Mouse (Mus musculus): ENCODE data around the gene Rars2. TPM values are rescaled to one million over a fixed set of nuclear protein-coding genes. Genes with fewer than 3 reads are reported as not detected.

Rars2 gene
- polyA plus RNA-seq, 1 experiment from 2014 or later = 41.4 TPM

DNA sequence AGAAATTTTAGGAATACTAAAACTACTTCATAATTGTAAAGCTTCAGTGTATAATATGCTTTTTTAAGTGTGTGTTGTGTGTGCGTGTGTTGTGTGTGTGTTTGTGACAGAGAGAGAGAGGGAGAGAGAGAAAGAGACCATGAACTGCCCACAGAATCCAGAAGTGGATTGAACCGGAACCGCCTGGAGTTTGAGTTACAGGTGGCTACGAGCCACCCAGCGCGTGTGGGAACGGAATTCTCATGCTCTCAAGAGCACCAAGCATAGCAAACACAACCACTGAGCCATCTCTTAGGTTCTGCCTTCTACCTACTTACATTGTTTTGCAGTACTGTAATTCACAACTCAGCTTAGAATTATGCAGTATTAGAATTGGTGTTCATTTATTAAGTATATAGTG is 19.4 kb downstream of the Rars2 start:
- WGBS = 94% methylated on average over 7 of the region's 7 CpGs
- H3K9ac ChIP-seq (ENCODE audit: low read length) = no peak overlapping the region
- no peaks in the 10 kb centered on the region for H3K4me1 ChIP-seq (replicated peaks; ENCODE audit: control insufficient read depth, insufficient read depth)
- H3K27ac ChIP-seq (replicated peaks) = no peak overlapping the region
- no peak overlapping the region for H3K4me2 ChIP-seq (replicated peaks; ENCODE audit: low read depth)
- TF ChIP-seq CTCF (IDR thresholded peaks at IDR 0.05; ENCODE audit: low read depth) (no peak), EP300 (optimal IDR thresholded peaks at IDR 0.05) (no peak)
- H3K9me3 ChIP-seq (ENCODE audit: control insufficient read depth, low read length) = no peaks in the 10 kb centered on the region
- H3K36me3 ChIP-seq (ENCODE audit: control insufficient read depth, insufficient read depth, low read length) = peaks cover 9% of the 10 kb centered on the region; the same call in 1 of the 2 replicates
- no peak overlapping the region for H3K4me3 ChIP-seq (ENCODE audit: low read depth, low read length)
- ATAC-seq (ENCODE audit: low FRiP score, low TSS enrichment) = no peak
- DNase-seq (ENCODE audit: low spot score) = no peak
- no peaks in the 10 kb centered on the region for H3K27me3 ChIP-seq (ENCODE audit: control insufficient read depth, insufficient read depth, low read length)

DNA sequence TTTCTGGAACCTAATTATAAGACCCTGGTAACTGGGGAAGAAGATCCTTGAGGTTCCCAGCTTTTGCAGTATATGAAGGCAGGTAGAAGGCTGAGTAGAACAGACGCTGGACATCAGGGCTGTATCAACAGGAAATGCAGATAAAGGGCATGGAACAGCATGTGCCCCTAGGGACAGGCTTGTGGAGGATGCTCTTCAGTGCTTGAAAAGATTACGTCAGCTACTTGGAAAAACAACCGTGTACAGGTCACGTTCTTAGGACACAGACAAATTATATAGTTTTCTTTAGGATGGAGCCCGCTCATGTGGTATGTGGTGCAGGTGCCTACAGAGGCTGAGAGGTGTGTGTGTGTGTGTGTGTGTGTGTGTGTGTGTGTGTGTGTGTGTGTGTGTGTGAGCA is 21.3 kb downstream of the Rars2 start:
- H3K27ac ChIP-seq (replicated peaks) = no peak overlapping the region
- no peak overlapping the region for H3K9ac ChIP-seq (ENCODE audit: low read length)
- no peaks in the 10 kb centered on the region for H3K9me3 ChIP-seq (ENCODE audit: control insufficient read depth, low read length)
- no peaks in the 10 kb centered on the region for H3K27me3 ChIP-seq (ENCODE audit: control insufficient read depth, insufficient read depth, low read length)
- no peak overlapping the region for H3K4me3 ChIP-seq (ENCODE audit: low read depth, low read length)
- TF ChIP-seq EP300 (optimal IDR thresholded peaks at IDR 0.05) (no peak), CTCF (IDR thresholded peaks at IDR 0.05; ENCODE audit: low read depth) (no peak)
- no peaks in the 10 kb centered on the region for H3K4me1 ChIP-seq (replicated peaks; ENCODE audit: control insufficient read depth, insufficient read depth)
- no peak overlapping the region for H3K4me2 ChIP-seq (replicated peaks; ENCODE audit: low read depth)
- H3K36me3 ChIP-seq (ENCODE audit: control insufficient read depth, insufficient read depth, low read length) = peaks cover 11% of the 10 kb centered on the region
- 78% methylated on average over 5 of the region's 5 CpGs for WGBS
- DNase-seq (ENCODE audit: low spot score) = no peak
- ATAC-seq (ENCODE audit: low FRiP score, low TSS enrichment) = no peak

DNA sequence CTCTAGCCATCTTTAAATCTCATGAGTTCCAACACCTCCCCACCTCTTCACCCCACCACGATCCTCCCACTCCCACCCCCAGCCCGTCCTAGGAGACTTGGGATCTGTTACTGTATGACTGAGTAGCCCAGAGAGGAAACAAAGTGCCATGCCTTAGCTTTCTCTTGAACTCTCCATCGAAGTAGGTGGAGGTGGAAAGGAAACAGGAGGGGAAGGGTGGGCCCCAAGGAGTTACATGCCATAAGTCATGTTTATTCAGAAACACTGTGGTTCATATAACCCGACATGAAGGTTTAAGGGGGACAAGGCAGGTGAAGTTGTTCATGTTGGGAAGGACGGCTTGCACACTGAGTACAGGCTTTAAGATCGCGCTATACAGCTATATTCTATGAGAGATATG is 22.6 kb downstream of the Rars2 start:
- ATAC-seq (ENCODE audit: low FRiP score, low TSS enrichment) (no peak), DNase-seq (ENCODE audit: low spot score) (no peak)
- Histone ChIP-seq H3K4me1 (replicated peaks; ENCODE audit: control insufficient read depth, insufficient read depth) (no peaks in the 10 kb centered on the region), H3K27ac (replicated peaks) (no peak overlapping the region), H3K36me3 (ENCODE audit: control insufficient read depth, insufficient read depth, low read length) (peaks cover 9% of the 10 kb centered on the region; the same call in 1 of the 2 replicates), H3K9me3 (ENCODE audit: control insufficient read depth, low read length) (no peaks in the 10 kb centered on the region), H3K27me3 (ENCODE audit: control insufficient read depth, insufficient read depth, low read length) (no peaks in the 10 kb centered on the region), H3K4me2 (replicated peaks; ENCODE audit: low read depth) (no peak overlapping the region), H3K9ac (ENCODE audit: low read length) (no peak overlapping the region), H3K4me3 (ENCODE audit: low read depth, low read length) (no peak overlapping the region)
- TF ChIP-seq CTCF (IDR thresholded peaks at IDR 0.05; ENCODE audit: low read depth) (no peak), EP300 (optimal IDR thresholded peaks at IDR 0.05) (no peak)
- 92% methylated on average over 7 of the region's 7 CpGs for WGBS

DNA sequence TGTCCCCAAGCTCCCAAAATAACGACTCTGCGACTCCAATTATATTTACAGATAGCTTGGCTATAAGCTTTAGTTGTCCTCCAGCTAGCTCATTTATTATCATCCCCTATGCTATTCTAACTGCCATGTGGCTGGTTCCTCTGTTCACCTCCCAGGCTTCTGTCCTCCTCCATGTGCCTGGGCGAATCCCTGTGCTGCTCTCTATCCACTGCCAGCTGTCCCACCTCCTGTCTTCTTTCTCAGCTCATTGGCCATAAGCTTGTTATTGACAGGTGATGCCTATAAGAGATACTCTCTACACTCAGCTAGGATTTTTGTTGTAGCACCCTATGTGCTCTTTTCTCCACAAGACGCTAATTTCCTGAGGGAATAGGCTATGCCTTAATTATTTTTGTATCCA is 23.1 kb downstream of the Rars2 start:
- DNase-seq (ENCODE audit: low spot score) = no peak
- TF ChIP-seq CTCF (IDR thresholded peaks at IDR 0.05; ENCODE audit: low read depth) = no peak
- no peak for TF ChIP-seq EP300 (optimal IDR thresholded peaks at IDR 0.05)

DNA sequence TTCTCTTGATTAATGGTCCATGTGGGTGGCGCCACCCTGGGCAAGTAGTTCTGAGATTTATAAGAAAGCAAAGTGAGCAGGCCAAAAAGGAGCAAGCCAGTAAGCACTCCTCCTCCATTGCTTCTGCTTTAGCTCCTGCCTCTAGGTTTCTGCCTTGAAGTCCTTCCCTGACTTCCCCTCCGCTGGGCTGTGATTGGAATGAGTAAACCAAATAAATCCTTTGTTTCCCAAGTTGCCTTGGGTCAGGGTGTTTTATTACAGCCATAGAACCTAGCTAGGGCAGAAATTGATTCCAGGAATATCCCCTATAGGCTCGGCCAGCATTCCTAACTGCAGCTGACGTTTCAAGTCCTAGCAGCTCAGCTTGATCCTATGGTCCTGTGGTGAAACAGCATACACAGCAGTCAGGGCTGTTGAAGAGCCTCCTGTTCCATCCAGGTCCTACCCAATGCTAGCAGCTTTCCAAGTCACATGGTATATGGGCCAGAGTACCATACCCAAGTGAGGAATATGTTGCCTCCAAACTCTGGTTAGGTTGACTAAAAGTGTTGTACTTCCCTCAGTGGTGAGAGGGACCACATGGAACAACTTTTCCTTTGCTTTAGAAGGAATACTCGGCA is 25.1 kb downstream of the Rars2 start:
- 73% methylated on average over 5 of the region's 5 CpGs for WGBS
- H3K4me1 ChIP-seq (replicated peaks; ENCODE audit: control insufficient read depth, insufficient read depth) = no peaks in the 10 kb centered on the region
- no peaks in the 10 kb centered on the region for H3K27me3 ChIP-seq (ENCODE audit: control insufficient read depth, insufficient read depth, low read length)
- H3K9ac ChIP-seq (ENCODE audit: low read length) = no peak overlapping the region
- peaks cover 13% of the 10 kb centered on the region for H3K36me3 ChIP-seq (ENCODE audit: control insufficient read depth, insufficient read depth, low read length)
- no peak for DNase-seq (ENCODE audit: low spot score)
- H3K4me3 ChIP-seq (ENCODE audit: low read depth, low read length) = no peak overlapping the region
- no peak overlapping the region for H3K4me2 ChIP-seq (replicated peaks; ENCODE audit: low read depth)
- H3K27ac ChIP-seq (replicated peaks) = no peak overlapping the region
- TF ChIP-seq CTCF (IDR thresholded peaks at IDR 0.05; ENCODE audit: low read depth) (no peak), EP300 (optimal IDR thresholded peaks at IDR 0.05) (no peak)
- no peak for ATAC-seq (ENCODE audit: low FRiP score, low TSS enrichment)
- no peaks in the 10 kb centered on the region for H3K9me3 ChIP-seq (ENCODE audit: control insufficient read depth, low read length)

More for the DNA sequence above, 23.1 kb downstream of the Rars2 start:
- no peak for ATAC-seq (ENCODE audit: low FRiP score, low TSS enrichment)
- peaks cover 14% of the 10 kb centered on the region for H3K36me3 ChIP-seq (ENCODE audit: control insufficient read depth, insufficient read depth, low read length)
- H3K9ac ChIP-seq (ENCODE audit: low read length) = no peak overlapping the region
- no peaks in the 10 kb centered on the region for H3K9me3 ChIP-seq (ENCODE audit: control insufficient read depth, low read length)
- no peak overlapping the region for H3K4me3 ChIP-seq (ENCODE audit: low read depth, low read length)
- no peaks in the 10 kb centered on the region for H3K27me3 ChIP-seq (ENCODE audit: control insufficient read depth, insufficient read depth, low read length)
- 83% methylated on average over 4 of the region's 4 CpGs for WGBS
- H3K4me2 ChIP-seq (replicated peaks; ENCODE audit: low read depth) = no peak overlapping the region
- no peak overlapping the region for H3K27ac ChIP-seq (replicated peaks)
- H3K4me1 ChIP-seq (replicated peaks; ENCODE audit: control insufficient read depth, insufficient read depth) = no peaks in the 10 kb centered on the region

DNA sequence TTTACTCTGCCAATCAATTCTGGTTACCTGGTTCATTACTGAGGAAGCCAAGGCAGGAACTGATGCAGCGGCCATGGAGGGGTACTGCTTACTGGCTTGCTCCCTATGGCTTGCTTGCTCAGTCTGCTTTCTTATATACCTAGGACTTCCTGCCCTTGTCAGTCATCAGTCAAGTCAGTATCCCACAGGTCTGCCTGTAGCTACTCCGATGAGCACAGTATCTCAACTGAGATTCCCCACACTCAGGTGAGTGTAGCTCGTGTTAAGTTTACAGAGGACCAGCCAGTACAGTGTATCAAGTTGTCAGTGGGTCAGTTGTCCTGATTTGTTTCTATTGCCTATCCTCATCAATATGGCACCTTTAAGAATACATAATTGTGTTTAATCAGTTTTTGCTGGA is 26.0 kb downstream of the Rars2 start:
- Histone ChIP-seq H3K9me3 (ENCODE audit: control insufficient read depth, low read length) (no peaks in the 10 kb centered on the region), H3K27me3 (ENCODE audit: control insufficient read depth, insufficient read depth, low read length) (no peaks in the 10 kb centered on the region), H3K4me2 (replicated peaks; ENCODE audit: low read depth) (no peak overlapping the region), H3K4me3 (ENCODE audit: low read depth, low read length) (no peak overlapping the region), H3K4me1 (replicated peaks; ENCODE audit: control insufficient read depth, insufficient read depth) (no peaks in the 10 kb centered on the region), H3K36me3 (ENCODE audit: control insufficient read depth, insufficient read depth, low read length) (peaks cover 15% of the 10 kb centered on the region), H3K9ac (ENCODE audit: low read length) (no peak overlapping the region), H3K27ac (replicated peaks) (no peak overlapping the region)
- TF ChIP-seq EP300 (optimal IDR thresholded peaks at IDR 0.05) (no peak), CTCF (IDR thresholded peaks at IDR 0.05; ENCODE audit: low read depth) (no peak)
- ATAC-seq (ENCODE audit: low FRiP score, low TSS enrichment) (no peak), DNase-seq (ENCODE audit: low spot score) (no peak)
- WGBS = 98% methylated on average over 3 of the region's 3 CpGs
